Mouse (Mus musculus): ENCODE results near the gene Kcnmb1. TPM values are rescaled to one million over a fixed set of nuclear protein-coding genes. Genes with fewer than 3 reads are reported as not detected.

Gene Kcnmb1
- polyA plus RNA-seq (2014; fragmentation: Illumina TruSeq; extraction: RNeasy Lipid Tissue Mini Kit (QIAGEN cat#74804)), result 24.5 TPM

DNA sequence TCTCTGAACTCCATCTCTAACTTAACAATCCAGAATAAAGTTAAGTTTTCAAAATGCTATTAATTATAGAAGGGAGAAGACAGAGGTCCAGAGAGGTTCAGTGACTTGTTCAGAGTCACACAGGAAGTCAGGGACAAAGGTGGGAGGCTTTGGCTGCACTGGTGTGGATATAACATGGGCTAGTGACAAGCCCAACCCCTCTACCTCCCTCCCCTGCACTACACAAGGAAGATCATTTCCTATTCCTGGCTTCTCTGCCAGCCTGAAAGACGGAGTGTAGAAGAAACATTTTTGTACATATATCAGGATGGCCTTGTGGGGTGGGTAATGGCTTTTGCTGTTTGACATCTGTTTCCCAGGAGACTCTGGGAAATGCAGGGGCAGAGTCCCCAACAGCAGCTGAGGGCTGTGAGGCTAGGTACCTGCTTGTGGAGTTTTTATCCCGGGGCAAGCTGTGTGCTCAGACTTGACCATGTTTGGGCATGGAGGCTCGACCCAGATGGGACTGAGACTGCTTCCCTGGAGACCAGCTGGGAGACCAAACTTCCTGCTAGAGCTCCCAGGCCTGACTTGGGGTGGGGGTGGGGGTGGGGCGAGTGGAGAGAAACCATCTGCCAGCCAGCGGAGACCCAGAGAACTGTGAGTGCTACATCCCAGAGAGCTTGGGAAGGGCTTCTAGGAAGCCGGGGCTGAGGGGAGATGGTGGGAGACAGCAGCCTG, at the start of gene Kcnmb1:
Kcnmb1 (plus strand) TSS at position 326 of the 720 bp plus-strand sequence.

DNA sequence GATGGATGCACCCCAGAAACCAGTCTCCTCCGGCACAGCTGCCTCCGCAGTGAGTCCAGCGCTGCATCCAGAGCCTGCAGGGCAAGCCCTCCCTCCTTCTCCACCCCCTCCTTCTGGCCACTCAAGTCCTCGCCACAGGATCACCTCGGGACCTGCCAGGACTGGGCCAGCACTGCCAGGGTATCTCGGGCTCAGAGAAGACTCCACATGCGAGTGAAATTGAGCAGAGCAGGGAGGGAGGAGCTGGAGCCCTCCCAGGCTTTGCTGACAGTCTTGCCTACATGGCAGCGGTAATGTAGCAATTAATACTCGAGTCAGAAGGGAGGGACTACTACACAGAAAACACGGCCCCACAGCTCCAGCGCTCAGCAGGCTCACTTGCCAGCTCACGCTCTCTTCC, 30.1 kb downstream of the Kcnmb1 start, which contains the start of gene Kcnip1:
Kcnip1 (minus strand) TSS at position 215 of the 400 bp plus-strand sequence.

Other genes with a start within 250 kb of the Kcnmb1 start
- gene Kcnip1, start 30.1 kb downstream of the Kcnmb1 start, polyA plus RNA-seq (2014; fragmentation: Illumina TruSeq; extraction: RNeasy Lipid Tissue Mini Kit (QIAGEN cat#74804)), result 2.9 TPM
- gene Lcp2, start 83.9 kb downstream of the Kcnmb1 start, polyA plus RNA-seq (2014; fragmentation: Illumina TruSeq; extraction: RNeasy Lipid Tissue Mini Kit (QIAGEN cat#74804)), result 7.2 TPM
- gene 4930469K13Rik, start 135.5 kb downstream of the Kcnmb1 start, polyA plus RNA-seq (2014; fragmentation: Illumina TruSeq; extraction: RNeasy Lipid Tissue Mini Kit (QIAGEN cat#74804)), result not detected
- gene Foxi1, start 245.1 kb downstream of the Kcnmb1 start, polyA plus RNA-seq (2014; fragmentation: Illumina TruSeq; extraction: RNeasy Lipid Tissue Mini Kit (QIAGEN cat#74804)), result not detected

All from ovary, adult 10 weeks (tissue).